Mouse (Mus musculus): ENCODE results near the gene Sac3d1.

The Sac3d1 gene

GRCm38 (mm10) chr19:6068951-6069350 lies 49.5 kb downstream of the Sac3d1 start:
- no peak for DNase-seq (ENCODE audit: low read depth)

GRCm38 (mm10) chr19:6067724-6068415 lies 50.6 kb downstream of the Sac3d1 start, which contains the start of gene Tm7sf2:
Gene Tm7sf2, minus strand, starts transcription at chr19:6068373.
- peak; percentile 91 for DNase-seq (ENCODE audit: low read depth)

GRCm38 (mm10) chr19:6067011-6067723 lies 51.3 kb downstream of the Sac3d1 start:
- peak; percentile 93 for DNase-seq (ENCODE audit: low read depth)

- DNase-seq (ENCODE audit: low read depth), result no peak
Observed at GRCm38 (mm10) chr19:6066571-6066970, 51.9 kb downstream of the Sac3d1 start.
